Mouse (Mus musculus): ENCODE data around the gene Tab2. TPM values are rescaled to one million over a fixed set of nuclear protein-coding genes. Genes with fewer than 3 reads are reported as not detected.
A peak's percentile ranks its signal among the peaks of the same experiment; 100 is the strongest.

Tab2 gene
- polyA plus RNA-seq, 1 experiment, result 101 TPM

- no peak for TF ChIP-seq CTCF (IDR thresholded peaks at IDR 0.05; ENCODE audit: low read depth, low read length)
- TF ChIP-seq POLR2A (IDR thresholded peaks at IDR 0.05; ENCODE audit: insufficient read depth, low read length), result no peak
- no peak for TF ChIP-seq EP300 (IDR thresholded peaks at IDR 0.05; ENCODE audit: insufficient read depth, low read depth, low read length)
These were observed 44.8 kb downstream of the Tab2 start for GRCm38 (mm10) chr10:7911268-7911667.

GRCm38 (mm10) chr10:7907151-7907550 is 48.9 kb downstream of the Tab2 start:
- Histone ChIP-seq H3K9ac (ENCODE audit: low read depth, poor library complexity, severe bottlenecking) (no peak overlapping the region), H3K27ac (ENCODE audit: insufficient read depth, low read length) (no peak overlapping the region), H3K4me3 (ENCODE audit: low read depth, low read length) (no peak overlapping the region), H3K4me1 (ENCODE audit: control insufficient read depth, insufficient read depth, low read length) (no peaks in the 10 kb centered on the region), H3K9me3 (replicated peaks; ENCODE audit: control insufficient read depth, insufficient read depth, low read length, poor library complexity, severe bottlenecking) (no peaks in the 10 kb centered on the region), H3K36me3 (ENCODE audit: control insufficient read depth, insufficient read depth, low read length, poor library complexity, severe bottlenecking) (peaks cover 12% of the 10 kb centered on the region), H3K27me3 (ENCODE audit: control insufficient read depth, insufficient read depth, low read length, poor library complexity, severe bottlenecking) (no peaks in the 10 kb centered on the region)
- no peak for TF ChIP-seq EP300 (IDR thresholded peaks at IDR 0.05; ENCODE audit: insufficient read depth, low read depth, low read length)
- no peak for TF ChIP-seq POLR2A (IDR thresholded peaks at IDR 0.05; ENCODE audit: insufficient read depth, low read length)
- TF ChIP-seq CTCF (IDR thresholded peaks at IDR 0.05; ENCODE audit: low read depth, low read length), result no peak

More at GRCm38 (mm10) chr10:7911268-7911667, 44.8 kb downstream of the Tab2 start:
- H3K9me3 ChIP-seq (replicated peaks; ENCODE audit: control insufficient read depth, insufficient read depth, low read length, poor library complexity, severe bottlenecking), result no peaks in the 10 kb centered on the region
- H3K27ac ChIP-seq (ENCODE audit: insufficient read depth, low read length), result no peak overlapping the region
- no peak overlapping the region for H3K4me3 ChIP-seq (ENCODE audit: low read depth, low read length)
- H3K27me3 ChIP-seq (ENCODE audit: control insufficient read depth, insufficient read depth, low read length, poor library complexity, severe bottlenecking), result no peaks in the 10 kb centered on the region
- H3K9ac ChIP-seq (ENCODE audit: low read depth, poor library complexity, severe bottlenecking), result no peak overlapping the region
- H3K36me3 ChIP-seq (ENCODE audit: control insufficient read depth, insufficient read depth, low read length, poor library complexity, severe bottlenecking), result peaks cover 14% of the 10 kb centered on the region
- H3K4me1 ChIP-seq (ENCODE audit: control insufficient read depth, insufficient read depth, low read length), result no peaks in the 10 kb centered on the region

DNA sequence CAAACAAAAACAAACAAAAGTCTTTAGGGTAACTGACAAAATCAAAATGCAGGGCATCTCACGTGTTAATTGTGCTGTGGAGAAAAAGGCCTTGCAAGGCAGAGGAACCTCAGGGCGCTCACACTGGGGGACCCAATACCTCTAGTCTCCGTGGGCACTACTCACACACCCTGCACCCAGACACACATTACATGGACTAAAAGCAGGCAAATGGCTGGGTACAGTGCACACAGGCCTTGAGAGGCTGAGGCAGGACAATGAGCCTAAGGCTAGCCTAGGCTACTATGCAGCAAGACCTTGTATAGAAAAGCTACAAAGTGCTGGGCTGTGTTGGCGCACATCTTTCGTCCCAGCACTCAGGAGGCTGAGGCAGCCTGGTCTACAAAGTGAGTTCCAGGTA is 51.9 kb downstream of the Tab2 start:
- H3K4me1 ChIP-seq (ENCODE audit: control insufficient read depth, insufficient read depth, low read length), result no peaks in the 10 kb centered on the region
- H3K9me3 ChIP-seq (replicated peaks; ENCODE audit: control insufficient read depth, insufficient read depth, low read length, poor library complexity, severe bottlenecking), result no peaks in the 10 kb centered on the region
- TF ChIP-seq CTCF (IDR thresholded peaks at IDR 0.05; ENCODE audit: low read depth, low read length), result no peak
- H3K4me3 ChIP-seq (ENCODE audit: low read depth, low read length), result no peak overlapping the region
- H3K27ac ChIP-seq (ENCODE audit: insufficient read depth, low read length), result no peak overlapping the region
- no peaks in the 10 kb centered on the region for H3K27me3 ChIP-seq (ENCODE audit: control insufficient read depth, insufficient read depth, low read length, poor library complexity, severe bottlenecking)
- peaks cover 7% of the 10 kb centered on the region; the same call in 1 of the 2 replicates for H3K36me3 ChIP-seq (ENCODE audit: control insufficient read depth, insufficient read depth, low read length, poor library complexity, severe bottlenecking)
- H3K9ac ChIP-seq (ENCODE audit: low read depth, poor library complexity, severe bottlenecking), result no peak overlapping the region

DNA sequence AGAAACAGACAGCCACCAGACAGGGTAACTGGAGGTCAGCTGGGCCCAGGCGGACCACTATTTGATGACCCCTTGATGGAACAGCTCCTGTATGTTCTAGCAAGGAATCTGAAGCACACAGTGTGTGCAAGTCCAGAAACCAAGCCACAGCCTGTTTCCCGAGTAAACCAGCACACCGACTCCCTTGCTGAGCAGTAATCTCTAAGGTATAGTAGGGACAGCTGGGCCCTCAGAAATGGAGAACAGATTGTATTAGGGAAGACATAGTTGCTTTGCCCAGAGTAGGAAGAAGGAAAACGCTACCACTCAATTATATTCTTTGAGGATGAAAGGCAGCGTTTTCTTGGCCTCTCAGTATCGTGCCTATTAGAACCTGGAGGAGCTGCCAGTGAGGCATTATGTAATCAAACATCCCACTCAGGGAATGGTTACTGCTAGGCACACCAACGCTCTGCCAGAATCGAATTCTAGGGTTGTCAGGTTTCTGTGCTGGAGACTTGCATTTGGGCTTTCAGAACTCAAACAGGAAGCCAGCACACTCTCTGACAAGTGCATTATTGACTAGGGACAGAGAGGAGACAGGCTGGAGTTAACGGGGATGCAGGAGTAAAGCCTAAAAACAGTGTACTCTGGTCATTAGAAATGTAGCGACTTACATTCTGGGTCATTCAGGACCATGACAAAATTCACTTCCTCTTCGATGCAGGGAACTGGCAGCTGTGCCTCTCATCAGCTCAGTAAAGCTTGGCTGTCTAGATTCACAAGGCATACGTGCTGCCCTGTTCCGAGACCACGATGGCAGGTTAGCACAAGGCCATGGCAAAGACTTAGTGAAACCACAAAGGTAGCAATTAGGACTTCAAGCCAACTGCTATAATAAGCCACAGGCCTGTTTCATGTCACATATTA is 55.1 kb downstream of the Tab2 start:
- H3K4me1 ChIP-seq (ENCODE audit: control insufficient read depth, insufficient read depth, low read length), result no peaks in the 10 kb centered on the region
- no peak for TF ChIP-seq EP300 (IDR thresholded peaks at IDR 0.05; ENCODE audit: insufficient read depth, low read depth, low read length)
- TF ChIP-seq CTCF (IDR thresholded peaks at IDR 0.05; ENCODE audit: low read depth, low read length), result no peak
- no peak for TF ChIP-seq POLR2A (IDR thresholded peaks at IDR 0.05; ENCODE audit: insufficient read depth, low read length)
- no peaks in the 10 kb centered on the region for H3K36me3 ChIP-seq (ENCODE audit: control insufficient read depth, insufficient read depth, low read length, poor library complexity, severe bottlenecking)
- H3K9me3 ChIP-seq (replicated peaks; ENCODE audit: control insufficient read depth, insufficient read depth, low read length, poor library complexity, severe bottlenecking), result 0 out of 2 replicates have a peak, but pooled peaks cover 3% of the 10 kb centered on the region
- H3K27ac ChIP-seq (ENCODE audit: insufficient read depth, low read length), result no peak overlapping the region
- H3K9ac ChIP-seq (ENCODE audit: low read depth, poor library complexity, severe bottlenecking), result no peak overlapping the region
- no peaks in the 10 kb centered on the region for H3K27me3 ChIP-seq (ENCODE audit: control insufficient read depth, insufficient read depth, low read length, poor library complexity, severe bottlenecking)
- no peak overlapping the region for H3K4me3 ChIP-seq (ENCODE audit: low read depth, low read length)

GRCm38 (mm10) chr10:7888256-7888868 is 67.7 kb downstream of the Tab2 start:
- Histone ChIP-seq H3K27me3 (ENCODE audit: control insufficient read depth, insufficient read depth, low read length, poor library complexity, severe bottlenecking) (no peaks in the 10 kb centered on the region), H3K9me3 (replicated peaks; ENCODE audit: control insufficient read depth, insufficient read depth, low read length, poor library complexity, severe bottlenecking) (no peaks in the 10 kb centered on the region), H3K4me1 (ENCODE audit: control insufficient read depth, insufficient read depth, low read length) (no peaks in the 10 kb centered on the region), H3K9ac (ENCODE audit: low read depth, poor library complexity, severe bottlenecking) (no peak overlapping the region), H3K27ac (ENCODE audit: insufficient read depth, low read length) (no peak overlapping the region), H3K36me3 (ENCODE audit: control insufficient read depth, insufficient read depth, low read length, poor library complexity, severe bottlenecking) (no peaks in the 10 kb centered on the region), H3K4me3 (ENCODE audit: low read depth, low read length) (no peak overlapping the region)
- TF ChIP-seq POLR2A (IDR thresholded peaks at IDR 0.05; ENCODE audit: insufficient read depth, low read length) (no peak), EP300 (IDR thresholded peaks at IDR 0.05; ENCODE audit: insufficient read depth, low read depth, low read length) (no peak), CTCF (IDR thresholded peaks at IDR 0.05; ENCODE audit: low read depth, low read length) (no peak)

GRCm38 (mm10) chr10:7883524-7883923 is 72.5 kb downstream of the Tab2 start:
- no peaks in the 10 kb centered on the region for H3K9me3 ChIP-seq (replicated peaks; ENCODE audit: control insufficient read depth, insufficient read depth, low read length, poor library complexity, severe bottlenecking)
- TF ChIP-seq POLR2A (IDR thresholded peaks at IDR 0.05; ENCODE audit: insufficient read depth, low read length) (no peak), EP300 (IDR thresholded peaks at IDR 0.05; ENCODE audit: insufficient read depth, low read depth, low read length) (no peak), CTCF (IDR thresholded peaks at IDR 0.05; ENCODE audit: low read depth, low read length) (peak; percentile 99)
- no peaks in the 10 kb centered on the region for H3K27me3 ChIP-seq (ENCODE audit: control insufficient read depth, insufficient read depth, low read length, poor library complexity, severe bottlenecking)
- no peak overlapping the region for H3K4me3 ChIP-seq (ENCODE audit: low read depth, low read length)
- H3K4me1 ChIP-seq (ENCODE audit: control insufficient read depth, insufficient read depth, low read length), result no peaks in the 10 kb centered on the region
- no peaks in the 10 kb centered on the region for H3K36me3 ChIP-seq (ENCODE audit: control insufficient read depth, insufficient read depth, low read length, poor library complexity, severe bottlenecking)
- H3K9ac ChIP-seq (ENCODE audit: low read depth, poor library complexity, severe bottlenecking), result no peak overlapping the region
- H3K27ac ChIP-seq (ENCODE audit: insufficient read depth, low read length), result no peak overlapping the region
